Mouse (Mus musculus): Measurements from ENCODE around the gene Olfr1386.
"Not testable (repeated sequence)": the region's sequence is repeated elsewhere in the genome, so short reads cannot be mapped to it uniquely, and the experiment has no call there.

Gene Olfr1386

GRCm38 (mm10) chr11:49464746-49465145, at the start of gene Olfr1386:
Olfr1386 (plus strand) TSS chr11:49465046.
- in situ Hi-C loops (cut with MseI, MboI): not testable (repeated sequence)

- in situ Hi-C loops (cut with MseI, MboI): no loop called here
Observed at GRCm38 (mm10) chr11:49422767-49423166, 42.1 kb upstream of the Olfr1386 start, which contains the start of gene Olfr1389. Olfr1389 (plus strand) TSS chr11:49423067.

GRCm38 (mm10) chr11:49425257-49425927, 39.5 kb upstream of the Olfr1386 start:
- in situ Hi-C loops (cut with MseI, MboI): no loop called here

- in situ Hi-C loops (cut with MseI, MboI): no loop called here
Observed at GRCm38 (mm10) chr11:49429641-49430040, 35.2 kb upstream of the Olfr1386 start.

- in situ Hi-C loops (cut with MseI, MboI): no loop called here
Observed at GRCm38 (mm10) chr11:49436411-49436810, 28.4 kb upstream of the Olfr1386 start, which contains the start of gene Olfr1388. Olfr1388 (plus strand) TSS chr11:49436624.

GRCm38 (mm10) chr11:49455043-49455442, 9.8 kb upstream of the Olfr1386 start, which contains the start of gene Olfr1387:
Olfr1387 (plus strand) TSS chr11:49455343.
- in situ Hi-C loops (cut with MseI, MboI): no loop called here

- in situ Hi-C loops (cut with MseI, MboI): no loop called here
Observed at GRCm38 (mm10) chr11:49485973-49486372, 21.1 kb downstream of the Olfr1386 start.

GRCm38 (mm10) chr11:49488770-49489169, 23.9 kb downstream of the Olfr1386 start, which contains the start of gene Olfr1385:
Olfr1385 (plus strand) TSS chr11:49489070.
- in situ Hi-C loops (cut with MseI, MboI): not testable (repeated sequence)

- in situ Hi-C loops (cut with MseI, MboI): no loop called here
Observed at GRCm38 (mm10) chr11:49518086-49518485, 53.2 kb downstream of the Olfr1386 start.

GRCm38 (mm10) chr11:49519348-49519747, 54.5 kb downstream of the Olfr1386 start, which contains the start of gene Olfr1383:
Olfr1383 (plus strand) TSS chr11:49519648.
- in situ Hi-C loops (cut with MseI, MboI): no loop called here

Measured in mouse trophoblast stem cell (cell line).